Mouse (Mus musculus): Measurements from ENCODE around the gene Olfr1369-ps1.
A peak's percentile ranks its signal among the peaks of the same experiment; 100 is the strongest.

- TF ChIP-seq ZNF384 (IDR thresholded peaks at IDR 0.05; ENCODE audit: low read depth, low read length) (no peak), ZC3H11A (IDR thresholded peaks at IDR 0.05; ENCODE audit: borderline replicate concordance, low read depth, low read length) (peak; percentile 35; the same call in 1 of the 2 replicates), MAFK (IDR thresholded peaks at IDR 0.05; ENCODE audit: insufficient read depth, low read depth, low read length) (no peak), CHD2 (IDR thresholded peaks at IDR 0.05; ENCODE audit: low read depth, low read length) (no peak), HCFC1 (IDR thresholded peaks at IDR 0.05; ENCODE audit: borderline replicate concordance, insufficient read depth, low read length) (no peak)
These were observed 31.1 kb downstream of the Olfr1369-ps1 start for GRCm38 (mm10) chr13:21142421-21142820.

Measured in ES-E14 (cell line).